Mouse (Mus musculus) right cerebral cortex, postnatal 36 days (tissue): ENCODE measurements around the gene Gm42906.

Experiments used
- DNase-seq, 2 experiments: peaks; one replicate each; pipeline ENCODE4 v3.0.0; 2022; ENCODE audit warnings: low spot score in 2 of 2, mixed read lengths in 1 of 2

The Gm42906 gene

DNA sequence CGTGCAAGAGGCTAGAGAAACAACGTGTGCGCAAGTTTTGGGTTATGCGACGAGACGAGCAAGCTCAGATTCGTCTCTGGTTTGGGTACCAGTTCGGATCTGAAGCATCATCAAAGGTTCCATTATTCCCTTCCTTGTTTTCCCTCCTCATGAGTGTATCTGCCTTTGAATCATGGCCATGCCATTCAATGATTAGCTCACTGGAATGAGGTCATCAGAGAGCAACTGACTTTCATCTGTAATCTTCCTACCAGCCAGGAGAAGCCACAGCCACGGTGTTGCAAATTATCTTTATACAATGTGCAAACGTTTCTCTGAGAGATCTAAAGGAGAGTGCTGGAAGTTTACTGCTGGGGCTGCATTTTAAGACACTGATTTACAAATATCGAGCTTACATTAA, 240.6 kb downstream of the Gm42906 start:
- DNase-seq: no peak

GRCm38 (mm10) chr5:151185286-151185856, 242.6 kb downstream of the Gm42906 start:
- no peak for DNase-seq

- DNase-seq: no peak
Observed at GRCm38 (mm10) chr5:151183656-151184240, 244.2 kb downstream of the Gm42906 start.

GRCm38 (mm10) chr5:151181288-151181687, 246.7 kb downstream of the Gm42906 start:
- DNase-seq: no peak

- no peak for DNase-seq
Observed at GRCm38 (mm10) chr5:151180176-151180785, 247.7 kb downstream of the Gm42906 start.

DNA sequence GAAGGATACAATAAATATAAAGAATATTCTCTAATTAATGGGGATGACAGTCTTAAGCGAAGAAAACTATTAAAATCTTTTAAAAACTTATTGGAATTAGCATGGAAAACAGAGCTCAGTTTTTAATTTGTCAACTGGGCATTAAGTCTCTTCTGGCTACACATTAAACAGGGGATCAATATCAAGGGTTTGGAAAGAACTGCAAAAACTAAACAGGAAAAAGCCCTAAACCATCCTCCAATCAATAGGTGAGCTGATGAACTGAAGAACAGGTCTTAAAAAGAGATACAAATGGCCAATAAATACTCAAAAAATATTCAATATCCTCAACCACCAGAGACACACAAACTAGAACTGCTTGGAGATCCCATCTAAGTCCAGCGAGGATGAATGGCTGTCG, 250.8 kb downstream of the Gm42906 start:
- DNase-seq: no peak

DNA sequence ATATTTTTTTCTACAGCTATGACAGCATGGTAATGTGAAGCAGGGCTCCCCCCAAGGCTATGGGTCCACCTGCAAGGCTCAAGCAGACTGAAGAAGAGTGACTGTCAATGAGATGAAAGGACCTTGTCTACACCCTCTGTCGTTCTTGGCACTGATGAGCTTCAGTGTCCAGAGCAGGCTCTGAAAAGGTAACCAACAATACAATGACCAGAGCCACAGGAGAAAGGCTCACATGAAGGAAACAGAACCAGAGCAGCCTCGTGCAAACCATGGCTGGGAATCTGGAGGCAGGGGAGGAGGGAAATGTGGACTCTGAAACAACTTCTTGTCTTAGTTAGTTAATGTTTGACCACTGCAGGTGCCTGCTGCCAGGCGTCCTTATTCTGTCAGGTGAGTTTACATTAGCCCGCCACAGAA, 252.1 kb downstream of the Gm42906 start:
- no peak for DNase-seq

GRCm38 (mm10) chr5:151174485-151175460, 253.2 kb downstream of the Gm42906 start:
- DNase-seq: no peak

DNA sequence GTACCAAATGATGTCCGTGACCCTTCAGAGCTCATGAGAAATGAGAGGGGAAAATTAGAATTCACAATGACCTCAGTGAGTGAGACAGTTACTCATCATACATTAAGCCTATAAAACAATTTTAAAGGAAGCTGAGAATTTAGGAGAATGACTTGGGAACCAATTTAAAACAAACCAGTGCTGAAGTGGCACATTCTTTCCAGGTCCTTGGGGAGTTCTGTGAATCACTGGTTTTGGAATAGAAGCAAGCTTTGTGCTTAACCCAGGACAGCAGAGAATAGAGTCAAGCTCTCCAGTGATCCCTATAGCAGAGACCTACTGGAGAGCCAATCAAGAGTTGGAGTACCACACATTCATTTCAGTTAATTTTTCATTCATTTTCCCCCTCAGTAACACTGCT, 254.2 kb downstream of the Gm42906 start:
- DNase-seq: no peak

DNA sequence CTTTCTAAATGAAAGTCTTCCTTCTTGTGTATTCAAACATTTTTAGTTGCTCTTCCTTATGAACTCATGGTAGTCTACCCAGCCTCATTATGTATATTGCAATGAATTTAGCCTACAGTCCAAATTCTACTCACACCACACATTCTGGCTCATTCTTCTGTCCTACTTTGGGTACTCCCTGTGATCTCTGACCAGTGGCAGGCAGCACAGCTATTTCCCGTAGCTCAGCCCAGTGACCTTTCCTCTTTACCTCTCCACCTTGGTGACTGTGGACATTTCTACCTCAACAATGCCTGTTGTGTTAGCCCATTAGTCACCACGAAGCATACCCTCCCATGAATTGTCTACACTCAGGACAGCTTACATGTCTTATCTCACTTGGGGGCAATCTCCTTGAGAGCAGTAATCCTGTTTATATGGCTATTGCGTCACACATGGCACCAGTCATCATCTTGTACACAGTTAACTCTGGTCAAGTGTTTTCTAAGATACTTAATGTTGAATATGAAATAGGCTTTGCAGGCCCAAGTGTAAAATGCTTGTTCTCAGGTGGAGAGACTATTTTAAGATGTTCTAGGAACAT, 257.7 kb downstream of the Gm42906 start:
- no peak for DNase-seq

DNA sequence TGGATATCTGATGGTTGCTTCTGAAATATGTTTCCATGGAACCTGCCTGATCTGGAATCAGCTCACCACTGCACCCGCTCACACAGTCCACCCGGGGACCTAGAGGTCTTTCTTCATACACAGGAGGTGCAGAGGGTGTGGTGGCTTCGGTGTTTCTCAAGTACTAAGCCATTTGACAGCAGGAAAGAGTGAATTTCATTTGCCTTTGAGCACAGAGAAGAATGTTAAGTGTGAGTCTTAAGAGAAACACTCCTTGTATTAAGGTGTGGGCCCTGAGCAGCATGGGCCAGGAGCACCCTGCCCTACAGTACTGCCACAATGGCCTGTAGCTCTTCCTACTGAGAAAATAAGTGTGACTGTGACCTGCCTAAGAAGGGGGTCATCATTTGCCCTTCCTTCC, 259.8 kb downstream of the Gm42906 start:
- no peak for DNase-seq

DNA sequence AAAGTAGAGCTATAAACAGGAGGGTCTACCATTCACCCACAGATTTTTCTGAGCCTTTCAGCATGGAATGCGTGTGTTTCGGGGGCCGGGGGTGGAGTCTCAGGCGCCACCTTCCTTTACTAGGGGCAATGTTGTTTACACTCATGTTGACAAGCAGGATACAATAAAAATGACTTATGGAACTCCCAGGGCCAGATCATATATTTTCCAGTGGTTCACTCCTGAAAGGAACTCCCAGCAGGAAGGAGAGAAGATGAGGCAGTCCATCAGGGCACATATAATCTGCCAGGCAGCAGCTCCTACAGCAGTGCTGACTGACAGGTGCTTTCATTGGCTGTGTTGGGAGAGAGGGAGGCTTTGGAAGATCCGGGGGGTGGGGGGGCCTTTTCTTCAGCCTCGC, 260.3 kb downstream of the Gm42906 start:
- DNase-seq: no peak

DNA sequence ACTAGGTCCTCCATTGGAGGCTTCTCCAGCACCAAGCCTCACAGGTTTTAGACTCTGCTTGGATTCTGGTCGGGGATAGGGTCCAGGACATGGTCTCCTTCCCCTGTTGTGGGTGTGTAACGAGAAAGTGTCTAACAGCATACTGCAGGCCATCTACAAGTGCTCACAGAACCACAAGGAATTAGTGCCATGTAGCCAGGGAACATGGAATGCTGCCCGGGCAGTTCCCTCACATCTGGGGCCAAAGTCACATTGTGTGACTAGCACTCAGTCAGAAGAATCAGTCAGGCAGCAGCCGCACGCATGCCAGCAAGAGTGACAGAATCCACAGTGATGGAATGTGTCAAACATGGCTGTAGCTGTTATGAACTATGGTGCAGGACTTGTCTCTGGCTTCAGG, 261.7 kb downstream of the Gm42906 start:
- peak in 1 of 2 experiments; percentile 26 for DNase-seq

DNA sequence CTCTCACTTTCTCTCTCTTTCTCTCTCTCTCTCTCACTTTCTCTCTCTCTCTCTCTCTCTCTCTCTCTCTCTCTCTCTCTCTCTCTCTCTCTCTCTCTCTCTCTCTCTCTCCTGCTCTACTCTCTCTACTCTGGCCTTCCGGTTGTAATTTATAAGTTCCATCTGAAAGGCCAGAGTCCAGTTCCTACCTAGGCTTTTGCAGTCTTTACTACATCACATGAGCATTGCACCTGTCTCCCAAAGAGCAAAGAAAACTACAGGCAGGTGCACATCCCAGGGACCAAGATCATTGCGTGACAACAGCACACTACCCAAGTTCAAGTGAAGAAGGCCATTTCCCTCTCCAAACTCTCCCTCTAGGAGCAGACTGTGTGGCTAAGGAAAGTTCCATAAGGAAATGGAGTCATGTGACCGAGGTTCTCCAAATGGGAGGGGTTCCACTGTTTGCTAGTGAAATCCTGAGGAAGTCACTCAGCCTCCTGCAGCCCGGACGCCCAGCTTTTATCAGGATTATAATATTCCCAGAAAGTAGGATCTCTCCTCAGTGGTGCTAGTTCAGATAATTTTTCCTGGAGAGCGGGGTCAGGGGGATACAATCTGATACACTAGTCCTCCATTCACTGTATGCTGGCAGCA, 262.5 kb downstream of the Gm42906 start:
- no peak for DNase-seq

DNA sequence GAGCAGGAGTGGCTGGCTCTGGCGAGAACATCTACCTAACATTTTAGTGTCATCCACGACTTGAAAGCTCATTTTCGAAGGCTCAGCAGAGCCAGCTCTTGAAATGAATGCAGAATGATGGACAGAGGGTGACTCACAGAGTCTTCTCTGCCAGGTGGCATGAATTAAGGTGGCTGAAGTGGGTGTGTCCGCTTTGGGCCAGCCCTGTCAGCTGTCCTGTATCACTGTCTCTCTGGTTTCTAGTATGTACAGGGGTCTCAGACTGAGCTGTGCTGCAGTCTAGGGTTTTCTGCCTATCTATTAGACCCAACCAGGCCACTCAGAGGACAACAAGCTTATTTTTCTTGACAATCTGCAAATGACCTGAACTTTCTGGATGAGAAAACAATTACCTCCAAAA, 263.1 kb downstream of the Gm42906 start:
- DNase-seq: no peak

DNA sequence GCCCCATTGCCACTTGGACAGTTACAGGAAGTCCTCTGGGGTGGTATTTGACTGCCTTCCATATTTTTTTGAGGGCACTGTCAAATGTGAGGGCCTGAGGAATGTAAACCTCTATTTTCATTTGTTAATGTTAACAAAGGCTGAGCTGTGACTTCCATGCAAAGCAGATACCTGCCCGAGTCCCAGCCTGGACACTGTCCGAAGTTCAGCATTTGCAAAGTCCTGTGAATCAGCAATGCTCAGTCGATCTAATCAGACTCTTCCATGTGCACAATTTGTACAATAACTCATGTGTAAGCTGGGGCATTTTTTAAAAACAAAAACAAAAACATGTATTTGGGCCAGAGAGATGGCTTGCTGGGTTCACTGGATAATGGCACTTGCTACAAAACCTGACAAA, 265.3 kb downstream of the Gm42906 start:
- no peak for DNase-seq

- no peak for DNase-seq
Observed at GRCm38 (mm10) chr5:151155247-151155646, 272.7 kb downstream of the Gm42906 start.

GRCm38 (mm10) chr5:151154780-151155179, 273.2 kb downstream of the Gm42906 start:
- no peak for DNase-seq

DNA sequence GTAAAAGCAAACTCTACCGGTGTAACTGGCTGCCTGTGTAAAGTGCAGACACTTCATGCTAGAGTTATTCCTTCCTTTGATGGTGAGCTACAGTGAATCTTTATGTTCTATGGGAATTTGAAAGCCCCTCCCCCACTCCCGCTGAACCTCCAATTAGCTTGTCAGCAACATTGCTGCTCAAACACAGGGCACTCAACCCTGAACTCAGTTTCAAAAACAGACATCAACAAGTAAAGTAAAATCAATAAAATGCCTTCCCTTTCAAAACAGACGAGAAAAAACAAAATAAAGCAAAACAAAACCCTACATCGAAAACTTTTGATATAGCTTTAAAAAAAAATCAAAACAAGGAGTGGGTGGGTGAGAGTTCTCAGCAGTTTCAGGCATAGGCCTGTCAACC, 273.9 kb downstream of the Gm42906 start:
- DNase-seq: no peak

GRCm38 (mm10) chr5:151151549-151151948, 276.4 kb downstream of the Gm42906 start:
- no peak for DNase-seq

- DNase-seq: no peak
Observed at GRCm38 (mm10) chr5:151149509-151149908, 278.5 kb downstream of the Gm42906 start.
